Mouse (Mus musculus) MEL (cell line): ENCODE measurements around the gene Arsb.

ENCODE experiments used
- CHD1 ChIP-seq: IDR thresholded peaks from 2 replicates; pipeline ENCODE4 v1.6.1; 2012; ENCODE audit warnings: low read depth, mild to moderate bottlenecking, inconsistent platforms, low read length, improper control_type of control experiment
- CTCF ChIP-seq, 3 experiments: IDR thresholded peaks in 2 of 3; conservative IDR thresholded peaks in 1 of 3; 2 replicates each; pipeline ENCODE4 v1.5.1; 2011 to 2012; ENCODE audit warnings: low read length in 3 of 3, low read depth in 2 of 3, mild to moderate bottlenecking in 2 of 3, improper control_type of control experiment in 1 of 3, inconsistent platforms in 1 of 3, mixed read lengths in 1 of 3, moderate library complexity in 1 of 3; ENCODE audit not compliant: control insufficient read depth in 1 of 3, insufficient read depth in 1 of 3, poor library complexity in 1 of 3, severe bottlenecking in 1 of 3
- POLR2A ChIP-seq, 2 experiments: IDR thresholded peaks; 2 replicates each; pipeline ENCODE4 v1.6.1; 2011 to 2012; ENCODE audit warnings: low read length in 2 of 2, mild to moderate bottlenecking in 2 of 2, control low read depth in 1 of 2, improper control_type of control experiment in 1 of 2, low read depth in 1 of 2, moderate library complexity in 1 of 2; ENCODE audit not compliant: control insufficient read depth in 1 of 2, insufficient read depth in 1 of 2, poor library complexity in 1 of 2

- TF ChIP-seq CHD1 (no peak), POLR2A (IDR thresholded peaks at IDR 0.05; ENCODE audit: control insufficient read depth in 1 of 2, insufficient read depth in 1 of 2, low read depth in 1 of 2, low read length in 2 of 2, poor library complexity in 1 of 2) (no peak), CTCF (IDR thresholded peaks at IDR 0.05 in 2 of 3, conservative IDR thresholded peaks at IDR 0.05 in 1 of 3; ENCODE audit: control insufficient read depth in 1 of 3, insufficient read depth in 1 of 3, low read depth in 2 of 3, low read length in 3 of 3, poor library complexity in 1 of 3, severe bottlenecking in 1 of 3) (no peak)
Observed at GRCm38 (mm10) chr13:93816127-93816526, 44.7 kb downstream of the Arsb start.
